Mouse (Mus musculus): ENCODE data around the gene Zfp941.
A peak's percentile ranks its signal among the peaks of the same experiment; 100 is the strongest.

Gene Zfp941

GRCm38 (mm10) chr7:140840750-140841735 is 19.1 kb upstream of the Zfp941 start:
- peak; percentile 27 for DNase-seq (ENCODE audit: low read depth)

GRCm38 (mm10) chr7:140839556-140839955 is 17.6 kb upstream of the Zfp941 start:
- DNase-seq (ENCODE audit: low read depth), result no peak

GRCm38 (mm10) chr7:140836243-140837115 is 14.5 kb upstream of the Zfp941 start:
- no peak for DNase-seq (ENCODE audit: low read depth)

GRCm38 (mm10) chr7:140835758-140836087 is 13.7 kb upstream of the Zfp941 start:
- DNase-seq (ENCODE audit: low read depth), result no peak

GRCm38 (mm10) chr7:140834968-140835757 is 13.2 kb upstream of the Zfp941 start, which contains the start of gene Urah:
TSS of gene Urah (plus strand) at chr7:140835018.
- DNase-seq (ENCODE audit: low read depth), result no peak

GRCm38 (mm10) chr7:140833341-140833740 is 11.4 kb upstream of the Zfp941 start:
- no peak for DNase-seq (ENCODE audit: low read depth)

- DNase-seq (ENCODE audit: low read depth), result peak; percentile 62
Measured at GRCm38 (mm10) chr7:140831447-140831846, 9.5 kb upstream of the Zfp941 start.

- DNase-seq (ENCODE audit: low read depth), result peak; percentile 40
Measured at GRCm38 (mm10) chr7:140828171-140828881, 6.3 kb upstream of the Zfp941 start.

- no peak for DNase-seq (ENCODE audit: low read depth)
Measured at GRCm38 (mm10) chr7:140822731-140823130, 753 bp upstream of the Zfp941 start.

GRCm38 (mm10) chr7:140821305-140821652 is 699 bp downstream of the Zfp941 start:
- DNase-seq (ENCODE audit: low read depth), result no peak

GRCm38 (mm10) chr7:140820173-140820572 is 1.8 kb downstream of the Zfp941 start:
- no peak for DNase-seq (ENCODE audit: low read depth)

GRCm38 (mm10) chr7:140812850-140813249 is 9.1 kb downstream of the Zfp941 start:
- no peak for DNase-seq (ENCODE audit: low read depth)

- no peak for DNase-seq (ENCODE audit: low read depth)
Measured at GRCm38 (mm10) chr7:140811714-140812113, 10.3 kb downstream of the Zfp941 start.

- DNase-seq (ENCODE audit: low read depth), result no peak
Measured at GRCm38 (mm10) chr7:140810496-140810895, 11.5 kb downstream of the Zfp941 start.

- peak; percentile 54 for DNase-seq (ENCODE audit: low read depth)
Measured at GRCm38 (mm10) chr7:140805704-140806103, 16.3 kb downstream of the Zfp941 start.

GRCm38 (mm10) chr7:140802629-140803028 is 19.3 kb downstream of the Zfp941 start:
- no peak for DNase-seq (ENCODE audit: low read depth)

GRCm38 (mm10) chr7:140798212-140798611 is 23.8 kb downstream of the Zfp941 start:
- DNase-seq (ENCODE audit: low read depth), result no peak

- DNase-seq (ENCODE audit: low read depth), result no peak
Measured at GRCm38 (mm10) chr7:140797619-140798018, 24.4 kb downstream of the Zfp941 start.

GRCm38 (mm10) chr7:140793541-140793940 is 28.4 kb downstream of the Zfp941 start:
- no peak for DNase-seq (ENCODE audit: low read depth)

GRCm38 (mm10) chr7:140788053-140788435 is 33.9 kb downstream of the Zfp941 start:
- DNase-seq (ENCODE audit: low read depth), result no peak

- DNase-seq (ENCODE audit: low read depth), result no peak
Measured at GRCm38 (mm10) chr7:140787406-140788052, 34.4 kb downstream of the Zfp941 start, which contains the start of gene Syce1. TSS of gene Syce1 (minus strand) at chr7:140787852.

Measured in NIH3T3 (cell line).